Mouse (Mus musculus) MEL (cell line): Measurements from ENCODE around the gene Gnaq. TPM values are rescaled to one million over a fixed set of nuclear protein-coding genes. Genes with fewer than 3 reads are reported as not detected.

ENCODE experiments used
- DNase-seq: peaks from one replicate; pipeline ENCODE4 v3.0.0; 2011; ENCODE audit warnings: low read depth, low spot score
- H3K27ac ChIP-seq: 2 replicates; pipeline ENCODE4 v1.5.1; 2012; ENCODE audit warnings: low read depth, mild to moderate bottlenecking, control low read depth, low read length, moderate library complexity; ENCODE audit not compliant: control insufficient read depth
- H3K27me3 ChIP-seq, 2 experiments: fragments of 150-350 bp in 1 of 2; sonication (generic) in 1 of 2; 2 replicates each; pipeline ENCODE4 v1.6.1; 2012; ENCODE audit warnings: low read length in 2 of 2, mild to moderate bottlenecking in 2 of 2, improper control_type of control experiment in 1 of 2, moderate library complexity in 1 of 2; ENCODE audit not compliant: insufficient read depth in 2 of 2, control insufficient read depth in 1 of 2
- H3K36me3 ChIP-seq, 2 experiments: 2 replicates each; pipeline ENCODE4 v1.6.1; 2012 to 2014; ENCODE audit warnings: low read length in 2 of 2, improper control_type of control experiment in 1 of 2, inconsistent platforms in 1 of 2, mild to moderate bottlenecking in 1 of 2; ENCODE audit not compliant: insufficient read depth in 2 of 2, control insufficient read depth in 1 of 2
- H3K4me1 ChIP-seq, 2 experiments: fragments of 150-350 bp in 1 of 2; sonication (generic) in 1 of 2; 2 replicates each; pipeline ENCODE4 v1.6.1; 2012; ENCODE audit warnings: low read length in 2 of 2, improper control_type of control experiment in 1 of 2, mild to moderate bottlenecking in 1 of 2; ENCODE audit not compliant: insufficient read depth in 2 of 2, control insufficient read depth in 1 of 2
- H3K4me3 ChIP-seq, 2 experiments: fragments of 150-350 bp in 1 of 2; sonication (generic) in 1 of 2; 2 replicates each; pipeline ENCODE4 v1.5.1; 2012; ENCODE audit warnings: low read depth in 2 of 2, low read length in 2 of 2, mild to moderate bottlenecking in 2 of 2, moderate library complexity in 2 of 2, control low read depth in 1 of 2, improper control_type of control experiment in 1 of 2; ENCODE audit not compliant: control insufficient read depth in 1 of 2, insufficient read depth in 1 of 2
- H3K79me2 ChIP-seq: 2 replicates; pipeline ENCODE4 v1.6.1; 2012; ENCODE audit warnings: mild to moderate bottlenecking, low read length, moderate library complexity; ENCODE audit not compliant: control insufficient read depth, poor library complexity, insufficient read depth
- H3K9ac ChIP-seq: 2 replicates; pipeline ENCODE4 v1.6.1; 2012; ENCODE audit warnings: low read depth, mild to moderate bottlenecking, control low read depth, low read length, moderate library complexity; ENCODE audit not compliant: control insufficient read depth, poor library complexity, severe bottlenecking
- H3K9me3 ChIP-seq: fragments of 150-350 bp; sonication (generic); replicated peaks from 2 replicates; pipeline ENCODE4 v1.6.1; 2012; ENCODE audit warnings: mild to moderate bottlenecking, low read length, improper control_type of control experiment, moderate library complexity; ENCODE audit not compliant: insufficient read depth
- ELF1 ChIP-seq: IDR thresholded peaks from 2 replicates; pipeline ENCODE4 v1.6.1; 2014; ENCODE audit warnings: low read depth, mild to moderate bottlenecking, inconsistent platforms, low read length, improper control_type of control experiment, moderate library complexity
- EP300 ChIP-seq, 2 experiments: IDR thresholded peaks; 2 replicates each; pipeline ENCODE4 v1.6.1; 2011; ENCODE audit warnings: improper control_type of control experiment in 2 of 2, low read length in 2 of 2, low read depth in 1 of 2, mild to moderate bottlenecking in 1 of 2
- GATA1 ChIP-seq: IDR thresholded peaks from 2 replicates; pipeline ENCODE4 v1.6.1; 2011; ENCODE audit warnings: low read depth, low read length, improper control_type of control experiment
- HCFC1 ChIP-seq: IDR thresholded peaks from 2 replicates; pipeline ENCODE4 v1.6.1; 2012; ENCODE audit warnings: low read depth, mild to moderate bottlenecking, inconsistent platforms, low read length, improper control_type of control experiment, moderate library complexity
- JUND ChIP-seq: IDR thresholded peaks from 2 replicates; pipeline ENCODE4 v1.6.1; 2011; ENCODE audit warnings: low read depth, mild to moderate bottlenecking, improper control_type of control experiment, low read length
- MAFK ChIP-seq: IDR thresholded peaks from 2 replicates; pipeline ENCODE4 v1.6.1; 2011; ENCODE audit warnings: low read depth, mild to moderate bottlenecking, low read length, improper control_type of control experiment, borderline replicate concordance
- MAX ChIP-seq: IDR thresholded peaks from 2 replicates; pipeline ENCODE4 v1.6.1; 2011; ENCODE audit warnings: low read length, improper control_type of control experiment
- MXI1 ChIP-seq: IDR thresholded peaks from 2 replicates; pipeline ENCODE4 v1.6.1; 2011; ENCODE audit warnings: mild to moderate bottlenecking, low read depth, low read length, improper control_type of control experiment
- POLR2A ChIP-seq, 2 experiments: IDR thresholded peaks; 2 replicates each; pipeline ENCODE4 v1.6.1; 2011 to 2012; ENCODE audit warnings: low read length in 2 of 2, mild to moderate bottlenecking in 2 of 2, control low read depth in 1 of 2, improper control_type of control experiment in 1 of 2, low read depth in 1 of 2, moderate library complexity in 1 of 2; ENCODE audit not compliant: control insufficient read depth in 1 of 2, insufficient read depth in 1 of 2, poor library complexity in 1 of 2
- RAD21 ChIP-seq: IDR thresholded peaks from 2 replicates; pipeline ENCODE4 v1.6.1; 2011; ENCODE audit warnings: mild to moderate bottlenecking, low read depth, low read length, improper control_type of control experiment
- SMC3 ChIP-seq: IDR thresholded peaks from 2 replicates; pipeline ENCODE4 v1.6.1; 2011; ENCODE audit warnings: low read depth, low read length, improper control_type of control experiment
- TAL1 ChIP-seq: IDR thresholded peaks from 2 replicates; pipeline ENCODE4 v1.6.1; 2012; ENCODE audit warnings: mild to moderate bottlenecking, inconsistent platforms, low read length, moderate library complexity, mixed read lengths
- TBP ChIP-seq: IDR thresholded peaks from 2 replicates; pipeline ENCODE4 v1.8.0; 2011; ENCODE audit warnings: low read depth, low read length, improper control_type of control experiment
- TCF12 ChIP-seq: IDR thresholded peaks from 2 replicates; pipeline ENCODE4 v1.6.1; 2014; ENCODE audit warnings: low read depth, mild to moderate bottlenecking, inconsistent platforms, low read length, improper control_type of control experiment, moderate library complexity
- UBTF ChIP-seq: IDR thresholded peaks from 2 replicates; pipeline ENCODE4 v1.6.1; 2012; ENCODE audit warnings: low read depth, mild to moderate bottlenecking, inconsistent platforms, low read length, improper control_type of control experiment, moderate library complexity, borderline replicate concordance; ENCODE audit not compliant: insufficient read depth
- USF1 ChIP-seq: IDR thresholded peaks from 2 replicates; pipeline ENCODE4 v1.6.1; 2014; ENCODE audit warnings: low read depth, mild to moderate bottlenecking, inconsistent platforms, low read length, improper control_type of control experiment, moderate library complexity
- ZKSCAN1 ChIP-seq: IDR thresholded peaks from 2 replicates; pipeline ENCODE4 v1.6.1; 2012; ENCODE audit warnings: low read depth, mild to moderate bottlenecking, inconsistent platforms, low read length, improper control_type of control experiment, moderate library complexity
- ZNF384 ChIP-seq: IDR thresholded peaks from 2 replicates; pipeline ENCODE4 v1.6.1; 2012; ENCODE audit warnings: low read depth, mild to moderate bottlenecking, inconsistent platforms, low read length, improper control_type of control experiment
- polyA plus RNA-seq, 2 experiments: library from polyadenylated mRNA; stranded (reverse) in 1 of 2; unstranded in 1 of 2; fragments of >175 nt in 1 of 2; fragments of >200 nt in 1 of 2; gene quantifications; 2 replicates each; pipeline versions ENCODE4 v1.2.1 to v1.2.4; 2012; ENCODE audit warnings: low replicate concordance in 2 of 2, low read depth in 1 of 2; ENCODE audit not compliant: insufficient read length in 2 of 2, insufficient read depth in 1 of 2, missing spikeins in 1 of 2
- total RNA-seq: library from RNA; depleted of rRNA; stranded (reverse); fragments of 300-350 nt; gene quantifications from 2 replicates; pipeline ENCODE4 v1.2.3, GENCODE M21; 2012

Gene Gnaq
- total and polyA plus RNA-seq, 3 experiments = not detected

DNA sequence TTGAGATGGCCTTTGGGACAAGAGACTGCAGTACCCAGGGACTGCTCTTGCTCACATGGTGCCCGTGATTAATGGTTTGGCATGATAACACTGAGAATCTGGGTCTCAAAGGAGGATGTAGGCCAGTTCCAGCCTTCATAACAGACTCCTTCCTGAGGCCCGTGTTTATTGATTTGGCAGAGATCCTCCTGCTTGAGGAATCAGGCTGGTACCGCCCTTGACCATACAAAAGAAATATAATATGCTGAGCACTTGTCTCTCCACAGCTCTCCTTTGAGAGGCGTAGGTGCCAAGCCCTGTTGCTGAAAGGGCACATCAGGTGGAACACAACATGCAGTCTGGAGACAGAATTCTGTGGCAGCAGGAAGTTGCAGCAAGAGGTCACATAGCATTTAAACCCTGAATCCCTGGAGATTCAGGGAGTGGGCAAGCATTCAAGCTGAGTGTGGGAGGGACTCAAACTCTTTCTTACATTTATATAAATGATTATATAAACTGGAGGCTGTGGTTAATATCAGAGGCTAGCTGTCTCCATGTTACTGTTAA lies 36.1 kb downstream of the Gnaq start:
- peaks cover 2 to 4% of the 10 kb centered on the region in 2 experiments; a peak in 3 of 4 replicates for H3K27me3 ChIP-seq
- no peaks in the 10 kb centered on the region for H3K4me1 ChIP-seq
- TF ChIP-seq POLR2A (IDR thresholded peaks at IDR 0.05; ENCODE audit: control insufficient read depth in 1 of 2, insufficient read depth in 1 of 2, low read depth in 1 of 2, low read length in 2 of 2, poor library complexity in 1 of 2) (no peak), ELF1 (no peak), JUND (no peak), TBP (no peak), RAD21 (no peak), UBTF (no peak), GATA1 (no peak), ZNF384 (no peak)
- H3K79me2 ChIP-seq = no peaks in the 10 kb centered on the region
- H3K27ac ChIP-seq = no peak overlapping the region
- no peaks in the 10 kb centered on the region for H3K9me3 ChIP-seq
- H3K9ac ChIP-seq = no peak overlapping the region
- H3K4me3 ChIP-seq = no peak overlapping the region
- DNase-seq = no peak
- no peaks in the 10 kb centered on the region for H3K36me3 ChIP-seq

GRCm38 (mm10) chr19:16170724-16171123 lies 38.1 kb downstream of the Gnaq start:
- H3K9ac ChIP-seq = no peak overlapping the region
- peaks cover 6% of the 10 kb centered on the region in 2 experiments for H3K27me3 ChIP-seq
- no peaks in the 10 kb centered on the region for H3K36me3 ChIP-seq
- H3K4me1 ChIP-seq = no peaks in the 10 kb centered on the region
- H3K79me2 ChIP-seq = no peaks in the 10 kb centered on the region
- DNase-seq = no peak
- no peaks in the 10 kb centered on the region for H3K9me3 ChIP-seq
- TF ChIP-seq MAX = no peak
- TF ChIP-seq TAL1 = no peak
- no peak for TF ChIP-seq GATA1
- TF ChIP-seq SMC3 = no peak
- no peak for TF ChIP-seq RAD21
- no peak for TF ChIP-seq MAFK
- no peak for TF ChIP-seq MXI1
- no peak for TF ChIP-seq ZKSCAN1
- no peak for TF ChIP-seq USF1
- TF ChIP-seq HCFC1 = no peak
- no peak for TF ChIP-seq TCF12
- TF ChIP-seq EP300 (IDR thresholded peaks at IDR 0.05; ENCODE audit: low read depth in 1 of 2, low read length in 2 of 2) = no peak
- H3K27ac ChIP-seq = no peak overlapping the region
- no peak overlapping the region for H3K4me3 ChIP-seq
